Mouse (Mus musculus): ENCODE measurements around the gene Gcnt1. TPM values are rescaled to one million over a fixed set of nuclear protein-coding genes. Genes with fewer than 3 reads are reported as not detected.
A peak's percentile ranks its signal among the peaks of the same experiment; 100 is the strongest.

Gcnt1 gene
- total RNA-seq, 1 experiment from 2014 or later, result 110 TPM

DNA sequence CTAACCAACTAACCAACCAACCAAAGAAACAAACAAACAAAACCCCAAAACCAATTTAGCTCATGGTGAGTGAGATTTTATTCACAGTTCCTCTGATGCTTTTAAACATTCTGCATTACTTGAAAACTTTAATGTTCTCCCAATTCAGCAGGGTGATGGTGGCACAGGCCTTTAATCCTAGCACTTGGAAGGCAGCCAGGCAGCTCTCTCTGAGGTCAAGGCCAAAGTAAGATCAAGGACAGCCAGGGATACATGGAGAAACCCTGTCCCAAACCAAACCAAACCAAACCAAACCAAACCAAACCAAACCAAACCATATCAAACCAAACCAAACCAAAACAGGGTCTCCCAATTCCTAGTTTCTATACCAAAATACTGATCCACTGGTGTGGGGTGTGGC lies 6.2 kb upstream of the Gcnt1 start:
- ATAC-seq (ENCODE audit: extremely low read depth, insufficient number of reproducible peaks, low FRiP score, poor library complexity, severe bottlenecking), result no peak

DNA sequence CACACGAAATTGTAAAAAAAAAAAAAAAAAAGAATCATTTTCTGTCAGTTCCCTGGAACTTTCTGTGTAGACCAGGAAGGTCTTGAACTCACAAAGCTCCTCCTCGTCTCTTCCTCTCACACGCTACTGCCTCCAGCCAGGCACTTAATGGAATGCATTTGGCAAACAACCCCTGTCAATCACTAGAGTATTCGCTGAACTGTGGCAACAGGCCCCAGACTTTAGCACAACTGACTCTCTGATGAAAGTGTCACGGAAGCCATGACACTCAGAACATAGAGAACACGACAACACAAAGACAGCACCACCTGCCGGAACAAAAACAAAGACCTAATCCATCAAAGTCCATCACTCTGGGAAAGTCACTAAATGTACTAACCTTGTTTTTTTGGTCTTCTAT lies 3.1 kb downstream of the Gcnt1 start:
- no peak for ATAC-seq (ENCODE audit: extremely low read depth, insufficient number of reproducible peaks, low FRiP score, poor library complexity, severe bottlenecking)

DNA sequence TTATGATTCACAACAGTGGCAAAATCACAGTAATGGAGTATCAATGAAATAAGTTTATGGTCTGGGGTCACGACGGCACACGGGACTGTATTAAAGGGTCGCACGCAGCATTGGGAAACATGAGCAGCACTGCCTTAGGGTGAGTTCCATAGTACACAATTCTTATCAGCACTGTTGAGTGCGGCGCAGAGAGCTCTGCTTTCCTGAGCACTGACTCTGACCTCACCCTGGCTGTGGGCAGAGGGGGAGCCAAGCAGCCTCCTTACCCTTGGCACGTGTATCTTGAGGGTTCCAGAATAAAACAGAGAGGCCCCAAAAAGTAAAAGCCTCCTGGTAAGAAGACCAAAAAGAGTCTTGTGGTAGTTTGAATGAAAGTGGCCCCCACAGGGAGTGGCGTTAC lies 4.1 kb downstream of the Gcnt1 start:
- no peak for ATAC-seq (ENCODE audit: extremely low read depth, insufficient number of reproducible peaks, low FRiP score, poor library complexity, severe bottlenecking)

DNA sequence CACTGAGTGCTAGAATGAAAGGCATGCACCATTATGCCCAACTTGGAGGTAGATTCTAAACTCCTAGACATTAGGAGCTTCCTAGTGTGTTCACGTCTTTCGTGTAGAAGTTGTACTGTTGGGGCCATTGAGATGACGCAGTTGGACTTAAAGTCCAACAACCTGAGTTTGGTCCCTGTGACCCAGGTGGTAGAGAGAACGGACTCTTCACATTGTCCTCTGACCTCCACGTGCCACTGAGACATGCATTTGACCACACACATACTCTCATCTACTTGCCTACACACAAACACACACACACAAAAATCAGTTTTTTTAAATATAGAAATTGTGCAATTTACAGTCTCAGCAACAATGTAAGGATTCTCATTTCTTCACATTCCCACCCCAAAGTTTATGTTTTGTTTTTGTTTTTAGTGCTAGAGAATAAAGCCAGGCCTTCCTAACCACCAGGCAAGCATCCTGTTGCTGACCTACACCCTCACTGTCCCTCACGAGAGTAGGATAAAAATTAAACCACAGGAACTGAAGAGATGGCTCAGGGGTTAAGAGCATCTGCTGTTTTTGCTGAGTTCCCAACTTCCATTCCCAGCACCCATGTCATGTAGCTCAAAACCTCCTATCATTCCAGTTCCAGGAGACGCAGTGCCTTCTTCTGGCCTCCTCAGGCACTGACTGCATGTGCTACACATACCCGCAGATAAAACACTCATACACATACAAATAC lies 6.1 kb downstream of the Gcnt1 start:
- no peak for ATAC-seq (ENCODE audit: extremely low read depth, insufficient number of reproducible peaks, low FRiP score, poor library complexity, severe bottlenecking)

DNA sequence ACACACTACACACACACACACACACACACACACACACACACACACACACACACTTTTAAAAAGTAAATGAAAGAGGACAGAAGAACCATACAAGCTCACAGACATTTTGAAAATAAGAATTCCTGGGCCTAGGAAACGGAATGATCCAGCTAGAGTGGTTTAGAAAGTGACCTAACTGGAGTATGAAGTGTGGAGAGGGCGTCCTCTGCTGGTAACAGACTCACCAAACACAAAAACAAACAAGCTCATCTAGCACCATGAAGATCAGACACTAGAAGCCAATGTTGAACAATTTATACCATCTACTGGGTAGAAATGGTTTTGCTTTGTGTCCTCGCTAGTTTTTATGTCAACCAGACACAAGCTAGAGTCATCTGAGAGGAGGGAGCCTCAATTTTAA lies 7.9 kb downstream of the Gcnt1 start:
- ATAC-seq (ENCODE audit: extremely low read depth, insufficient number of reproducible peaks, low FRiP score, poor library complexity, severe bottlenecking), result peak; percentile 77; the same call in 1 of the 2 replicates

DNA sequence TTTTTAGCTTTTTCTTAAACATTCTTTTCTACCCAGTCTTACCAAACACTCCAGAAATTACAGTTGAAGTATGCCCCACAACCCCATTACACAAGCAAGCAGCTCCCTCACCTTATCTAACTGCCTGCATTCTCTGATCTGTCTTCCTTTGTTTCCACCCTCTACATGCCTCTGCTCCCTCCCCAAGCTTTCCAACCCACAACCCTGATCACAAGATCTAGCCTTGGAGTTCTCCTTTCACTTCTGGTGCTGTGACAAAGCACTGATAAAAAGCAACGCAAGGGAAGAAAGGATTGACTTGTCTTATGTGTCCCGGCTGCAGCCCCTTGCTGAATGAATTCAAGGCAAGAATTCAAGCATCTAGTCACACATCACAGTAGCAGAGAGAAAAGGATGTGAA lies 11.5 kb downstream of the Gcnt1 start:
- ATAC-seq (ENCODE audit: extremely low read depth, insufficient number of reproducible peaks, low FRiP score, poor library complexity, severe bottlenecking), result no peak

DNA sequence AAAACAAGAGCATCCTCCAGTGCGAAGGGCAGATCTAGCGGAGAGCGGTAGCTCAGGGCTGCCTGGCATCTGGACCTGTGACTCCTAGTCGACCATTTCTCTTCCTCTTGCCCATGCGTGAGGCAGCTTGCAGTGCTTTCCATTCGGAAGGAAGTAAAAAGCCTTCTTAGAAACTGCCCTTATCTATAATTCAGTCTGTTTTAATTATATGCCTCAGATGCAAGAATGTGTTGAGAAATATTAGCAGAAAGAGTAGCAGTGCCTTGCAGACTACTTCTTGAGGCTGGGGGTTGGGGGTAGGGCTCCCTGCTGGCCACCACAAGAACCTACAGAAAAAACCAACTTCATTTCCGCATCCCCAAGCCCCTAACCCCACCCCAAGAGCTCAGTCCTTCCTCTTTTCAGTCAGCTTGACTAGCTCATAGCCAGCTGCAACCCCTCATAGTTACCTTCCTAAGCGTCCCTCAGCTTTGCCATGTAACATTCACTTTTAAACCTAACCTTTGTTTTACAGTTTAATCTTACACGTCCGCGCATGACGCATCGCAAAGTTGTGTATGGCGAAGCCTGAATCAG lies 13.2 kb downstream of the Gcnt1 start:
- ATAC-seq (ENCODE audit: extremely low read depth, insufficient number of reproducible peaks, low FRiP score, poor library complexity, severe bottlenecking), result peak; percentile 77

DNA sequence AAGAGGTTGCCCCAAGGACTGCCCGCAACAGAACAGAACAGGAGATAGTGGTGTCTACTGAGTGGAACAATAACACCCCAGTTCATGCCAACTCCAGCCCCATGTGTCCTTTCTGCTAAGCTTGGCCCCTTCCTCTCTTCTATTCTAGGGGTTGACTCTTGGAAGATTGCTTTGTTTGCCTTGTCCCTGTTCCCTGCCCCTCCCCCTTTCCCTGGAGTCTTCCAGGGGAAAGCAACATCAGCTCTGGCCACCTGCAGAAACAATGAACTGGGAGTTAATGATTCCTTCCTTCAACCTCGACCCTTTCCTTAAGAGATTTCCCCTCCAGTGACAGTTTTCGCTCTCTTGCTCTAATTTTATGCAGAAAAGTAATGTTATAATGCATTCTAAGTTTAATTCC lies 15.3 kb downstream of the Gcnt1 start:
- no peak for ATAC-seq (ENCODE audit: extremely low read depth, insufficient number of reproducible peaks, low FRiP score, poor library complexity, severe bottlenecking)

DNA sequence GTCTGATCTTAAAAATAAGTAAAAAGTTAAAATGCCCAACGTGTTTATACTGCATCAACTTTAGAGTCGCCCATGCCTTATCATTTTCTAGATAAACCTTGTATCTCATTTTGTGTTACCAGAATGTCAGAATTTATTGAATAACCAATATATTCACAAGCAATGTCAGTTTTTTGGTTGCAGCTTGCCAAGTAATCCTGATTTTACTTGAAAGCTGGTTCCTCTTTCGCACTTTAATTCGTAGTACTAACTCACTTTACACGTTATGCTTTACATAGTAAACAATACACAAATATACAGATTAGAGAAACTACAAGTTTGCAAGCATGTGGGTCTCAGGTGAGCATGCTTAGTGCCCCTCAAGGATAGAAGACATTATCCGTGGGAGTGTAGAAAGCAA lies 15.7 kb downstream of the Gcnt1 start:
- ATAC-seq (ENCODE audit: extremely low read depth, insufficient number of reproducible peaks, low FRiP score, poor library complexity, severe bottlenecking), result no peak

DNA sequence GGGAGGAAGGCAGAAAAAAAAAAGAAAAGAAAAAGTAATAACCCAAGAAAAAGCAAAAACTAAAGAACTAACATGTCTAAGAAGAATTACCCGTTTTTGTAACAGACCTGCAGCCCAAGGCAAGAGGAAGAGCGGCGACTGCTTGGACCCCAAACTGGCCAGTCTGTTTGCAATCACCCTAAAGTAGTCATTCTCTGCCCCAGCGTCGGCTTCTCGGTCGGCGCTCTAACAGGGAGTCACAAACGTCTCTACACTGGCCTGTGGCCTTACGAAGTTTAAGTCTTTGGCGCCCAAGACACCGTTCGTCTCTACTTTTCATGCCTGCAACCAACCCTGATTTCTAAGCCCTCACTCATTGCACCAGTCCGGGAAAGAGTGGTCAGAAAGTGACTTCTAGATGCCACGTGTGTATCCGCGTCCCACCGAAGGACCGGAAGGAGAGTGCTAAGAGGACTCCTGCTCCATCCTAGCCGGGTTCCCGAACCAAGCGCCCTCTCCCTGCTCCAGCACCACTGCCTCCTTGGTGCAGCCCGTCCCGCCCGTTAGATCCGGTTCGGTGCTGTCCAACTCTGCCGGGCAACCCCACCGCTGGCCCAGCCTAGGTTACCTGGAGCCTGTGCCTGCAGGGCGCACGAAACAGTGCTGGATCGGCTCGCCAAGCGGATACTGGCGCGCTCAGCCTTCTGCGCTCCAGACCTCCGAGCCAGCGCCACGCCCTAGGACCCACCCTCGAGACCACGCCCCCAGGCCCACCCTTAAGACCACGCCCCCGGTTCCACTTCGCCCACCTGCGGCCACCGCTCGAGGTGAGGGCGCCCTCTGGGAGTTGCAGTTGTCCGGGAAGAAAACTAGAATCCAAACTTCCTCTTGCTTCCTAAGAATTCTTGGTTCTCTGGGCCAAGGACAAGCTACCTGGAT lies 16.4 kb downstream of the Gcnt1 start:
- ATAC-seq (ENCODE audit: extremely low read depth, insufficient number of reproducible peaks, low FRiP score, poor library complexity, severe bottlenecking), result peak; percentile 56

DNA sequence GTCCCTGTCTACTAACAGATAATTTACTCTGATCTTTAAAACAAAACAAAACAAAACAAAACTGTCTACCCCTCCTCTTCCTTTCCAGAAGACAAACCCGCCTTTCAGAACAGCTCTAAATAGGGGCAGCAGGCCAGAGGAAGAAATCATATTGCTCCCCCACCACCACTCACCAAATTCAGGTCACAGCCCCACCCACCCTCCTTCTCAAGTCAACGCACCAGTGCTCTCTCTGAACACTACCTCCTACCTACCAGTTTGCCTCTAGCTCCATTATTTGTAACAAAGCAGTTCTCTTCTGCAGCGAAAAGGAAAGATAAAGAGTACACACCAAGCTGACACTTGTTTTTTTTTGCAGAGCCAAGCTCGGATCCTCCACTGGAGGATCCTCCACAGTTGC lies 17.3 kb downstream of the Gcnt1 start:
- peak; percentile 15; the same call in 1 of the 2 replicates for ATAC-seq (ENCODE audit: extremely low read depth, insufficient number of reproducible peaks, low FRiP score, poor library complexity, severe bottlenecking)

DNA sequence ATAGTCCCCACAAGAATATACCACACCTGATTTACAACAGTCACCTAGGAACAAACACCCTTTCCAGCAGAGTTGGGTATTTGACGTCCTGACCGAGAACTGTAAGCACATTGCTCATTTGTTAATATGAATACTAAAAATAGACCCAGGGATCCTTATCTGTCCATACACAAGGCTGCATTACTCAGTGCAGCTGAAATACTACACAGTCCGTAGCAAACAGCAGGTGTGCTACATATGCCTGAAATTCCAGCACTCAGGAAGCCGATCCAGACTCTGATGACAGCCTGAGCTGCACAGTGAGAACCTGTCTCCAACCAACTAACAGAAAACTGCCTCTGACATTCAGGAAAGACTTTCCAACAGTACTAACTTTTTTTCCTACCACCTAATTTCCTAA lies 17.8 kb downstream of the Gcnt1 start:
- no peak for ATAC-seq (ENCODE audit: extremely low read depth, insufficient number of reproducible peaks, low FRiP score, poor library complexity, severe bottlenecking)

DNA sequence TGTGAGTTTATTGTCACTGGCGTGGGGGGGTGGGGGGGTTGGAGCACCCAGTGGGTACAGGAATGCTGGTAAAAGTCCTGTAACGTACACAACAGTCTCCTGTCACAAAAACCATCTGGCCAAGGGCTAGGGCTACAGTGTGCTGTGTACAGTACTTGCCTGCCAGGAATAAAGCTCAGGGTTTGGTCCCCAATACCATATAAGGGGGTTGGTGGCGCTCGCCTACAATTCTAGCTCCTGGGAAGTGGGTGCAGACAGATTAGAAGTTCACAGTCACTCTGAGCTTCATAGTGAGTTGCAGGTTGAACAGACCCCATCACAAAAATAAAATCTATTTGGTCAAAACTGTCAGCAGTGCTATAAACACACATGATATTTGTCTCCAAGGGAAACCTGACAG lies 18.3 kb downstream of the Gcnt1 start:
- ATAC-seq (ENCODE audit: extremely low read depth, insufficient number of reproducible peaks, low FRiP score, poor library complexity, severe bottlenecking), result no peak

DNA sequence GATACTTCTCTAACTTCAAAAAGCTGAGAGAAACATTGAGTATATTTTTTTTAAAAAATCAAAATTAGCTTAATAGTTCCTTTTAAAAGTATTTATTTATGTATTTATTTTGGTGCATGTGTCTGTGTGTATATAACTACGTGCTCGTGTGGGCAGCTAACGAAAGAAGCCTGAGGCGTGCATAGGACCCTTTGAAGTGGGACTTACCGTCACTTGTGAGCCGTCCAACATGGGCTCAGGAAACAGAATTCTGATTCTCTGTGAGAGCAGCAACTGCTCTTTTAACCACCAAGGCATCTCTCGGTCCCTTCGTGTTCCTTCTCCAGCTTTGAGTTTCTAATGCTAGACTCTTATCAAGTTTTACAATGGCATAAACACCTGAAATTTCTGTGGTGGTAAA lies 18.9 kb downstream of the Gcnt1 start:
- no peak for ATAC-seq (ENCODE audit: extremely low read depth, insufficient number of reproducible peaks, low FRiP score, poor library complexity, severe bottlenecking)

DNA sequence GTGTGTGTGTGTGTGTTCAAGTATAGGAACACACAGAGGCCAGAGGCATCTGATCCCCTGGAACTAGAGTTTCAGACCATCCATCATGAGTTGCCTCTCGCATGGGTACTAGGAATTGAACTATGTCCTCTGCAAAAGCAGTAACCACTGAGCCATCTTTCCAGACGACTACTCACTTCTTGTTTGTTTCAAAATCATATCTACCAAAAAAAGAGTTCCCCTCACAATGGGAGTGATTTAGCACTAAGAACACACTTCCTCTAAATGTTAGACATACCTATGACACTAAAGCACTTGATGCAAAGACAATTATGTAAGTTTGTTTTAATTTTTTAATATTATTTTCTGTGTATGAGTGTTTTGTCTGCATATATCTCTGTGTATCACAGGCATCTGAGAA lies 24.8 kb downstream of the Gcnt1 start:
- ATAC-seq (ENCODE audit: extremely low read depth, insufficient number of reproducible peaks, low FRiP score, poor library complexity, severe bottlenecking), result peak; percentile 60

DNA sequence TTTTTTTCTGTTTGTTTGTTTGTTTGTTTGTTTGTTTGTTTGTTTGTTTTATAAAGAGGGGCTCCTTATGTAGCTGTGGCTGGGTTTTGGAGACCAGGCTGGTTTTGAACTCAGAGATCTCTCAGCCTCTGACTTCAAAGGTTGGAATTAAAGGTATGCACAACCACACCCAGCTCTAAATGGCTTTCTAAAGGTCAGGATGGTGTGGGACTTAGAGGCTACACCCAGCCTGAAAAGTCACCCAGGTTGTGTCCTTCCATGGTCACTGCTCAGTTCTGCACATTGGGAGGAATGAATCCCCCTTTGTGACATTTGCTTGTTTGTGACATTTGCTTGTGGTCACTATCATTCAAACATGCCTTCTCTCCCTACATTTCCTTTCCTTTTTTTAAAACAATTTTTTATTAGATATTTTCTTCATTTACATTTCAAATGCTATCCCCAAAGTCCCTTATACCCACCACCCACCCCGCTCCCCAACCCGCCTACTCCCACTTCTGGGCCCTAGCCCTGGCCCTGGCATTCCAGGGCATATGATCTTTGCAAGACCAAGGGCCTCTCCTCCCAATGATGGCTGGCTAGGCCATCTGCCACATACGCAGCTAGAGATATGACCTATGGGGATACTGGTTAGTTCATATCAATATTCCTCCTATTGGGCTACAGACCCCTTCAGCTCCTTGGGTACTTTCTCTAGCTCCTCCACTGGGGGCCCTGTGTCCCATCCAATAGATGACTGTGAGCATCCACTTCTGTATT lies 25.7 kb downstream of the Gcnt1 start:
- no peak for ATAC-seq (ENCODE audit: extremely low read depth, insufficient number of reproducible peaks, low FRiP score, poor library complexity, severe bottlenecking)

DNA sequence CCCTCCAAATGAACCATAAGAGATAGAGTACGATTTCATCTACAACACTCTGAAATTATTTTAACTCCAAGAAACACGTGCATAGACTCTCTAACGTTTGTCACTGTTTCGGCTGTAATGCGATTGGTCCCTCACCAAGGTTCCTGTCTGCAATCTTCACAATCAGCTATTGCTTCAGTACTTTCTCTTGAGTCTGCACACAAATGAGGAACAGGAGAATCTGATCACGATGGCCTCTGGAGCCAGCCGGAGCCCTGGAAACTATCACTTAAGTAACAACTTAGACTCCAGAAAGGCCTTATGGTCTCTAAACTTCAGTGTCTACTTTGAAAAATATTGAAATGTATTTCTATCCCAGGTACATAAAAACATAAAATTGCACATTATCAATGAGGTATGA lies 27.8 kb downstream of the Gcnt1 start:
- ATAC-seq (ENCODE audit: extremely low read depth, insufficient number of reproducible peaks, low FRiP score, poor library complexity, severe bottlenecking), result peak; percentile 40; the same call in 1 of the 2 replicates

DNA sequence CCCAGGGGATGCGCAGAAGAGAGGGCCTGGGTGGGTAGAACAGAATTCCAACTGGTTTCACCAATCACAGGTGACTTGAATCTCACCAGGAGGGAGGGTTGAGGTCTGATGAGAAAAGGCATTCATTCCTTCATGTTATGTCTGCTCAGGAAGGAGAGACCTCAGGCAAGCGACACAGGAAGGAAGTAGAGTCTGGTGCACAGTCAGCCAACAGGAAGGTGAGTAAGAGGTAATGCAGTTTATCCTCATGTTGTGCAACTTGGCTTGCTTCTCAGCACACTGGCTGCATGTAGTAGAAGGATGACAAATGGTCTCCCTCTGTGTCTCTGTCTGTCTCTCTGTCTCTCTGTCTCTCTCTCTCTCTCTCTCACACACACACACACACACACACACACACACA lies 33.1 kb downstream of the Gcnt1 start:
- ATAC-seq (ENCODE audit: extremely low read depth, insufficient number of reproducible peaks, low FRiP score, poor library complexity, severe bottlenecking), result peak; percentile 81

DNA sequence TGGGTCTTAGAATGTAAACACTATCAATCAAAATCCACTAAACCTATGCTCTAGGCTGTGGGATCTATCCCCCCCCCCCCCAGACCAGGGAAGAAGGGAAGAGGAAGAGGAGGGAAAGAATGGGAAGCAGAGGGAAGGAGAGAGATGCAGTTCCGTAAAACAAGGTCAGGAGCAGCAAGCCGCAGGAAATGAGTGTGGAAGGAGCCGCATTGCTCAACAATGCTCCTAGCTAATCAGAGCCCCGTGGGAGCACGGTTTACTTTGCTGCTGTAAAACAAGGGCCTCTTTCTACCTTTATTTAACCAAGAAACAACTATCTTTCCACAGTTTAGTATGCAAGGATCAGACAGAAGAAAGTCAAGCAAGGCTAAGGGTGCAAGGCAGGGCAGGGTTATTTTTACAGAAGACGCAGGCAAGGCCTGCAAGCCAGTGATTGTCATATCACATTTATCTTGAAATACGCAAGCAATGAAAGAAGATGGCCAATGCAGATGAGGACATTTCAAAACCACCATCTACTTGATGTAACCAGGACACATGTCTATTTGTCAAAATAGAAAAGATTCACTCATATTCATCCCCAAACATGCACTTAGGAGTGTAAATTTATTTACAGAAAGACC lies 35.5 kb downstream of the Gcnt1 start:
- ATAC-seq (ENCODE audit: extremely low read depth, insufficient number of reproducible peaks, low FRiP score, poor library complexity, severe bottlenecking), result no peak

Measured in neutrophil, adult 5-6 weeks (primary cell).